Mouse (Mus musculus): Measurements from ENCODE around the gene Fam83f. TPM values are rescaled to one million over a fixed set of nuclear protein-coding genes. Genes with fewer than 3 reads are reported as not detected.

Gene Fam83f
- polyA plus RNA-seq, 1 experiment from 2014 or later = 0.12 TPM

DNA sequence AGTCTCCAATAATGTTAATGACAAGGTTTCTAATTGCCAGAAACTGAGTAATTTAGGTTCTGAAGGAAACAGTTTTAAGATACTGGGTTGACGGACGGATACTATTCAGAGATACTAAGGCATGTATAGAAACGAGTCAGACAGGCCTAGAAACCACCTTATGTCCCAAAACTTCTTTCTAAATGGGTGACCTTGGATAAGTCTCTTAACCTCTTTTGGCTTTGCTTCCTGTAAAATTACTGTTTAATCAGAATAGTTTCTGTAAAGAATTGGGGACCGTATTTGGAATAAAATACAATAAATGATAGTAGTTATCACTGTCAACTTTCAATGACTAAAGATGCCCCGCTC is 38.6 kb downstream of the Fam83f start:
- H3K27me3 ChIP-seq (ENCODE audit: control insufficient read depth, insufficient read depth, low read length) = no peaks in the 10 kb centered on the region
- peak overlapping the region; percentile 96; the same call in 1 of the 2 replicates for H3K27ac ChIP-seq (ENCODE audit: low read depth, low read length)
- 14% methylated on average over 5 of the region's 5 CpGs for WGBS
- no peak overlapping the region; the same call in 1 of the 2 replicates for H3K9ac ChIP-seq (replicated peaks; ENCODE audit: low read depth, low read length)
- H3K9me3 ChIP-seq (ENCODE audit: control insufficient read depth, low read length) = no peaks in the 10 kb centered on the region
- peaks cover 17% of the 10 kb centered on the region for H3K4me1 ChIP-seq (ENCODE audit: control insufficient read depth, insufficient read depth, low read length)
- peak overlapping the region; percentile 95; the same call in 1 of the 2 replicates for H3K4me3 ChIP-seq (ENCODE audit: low read depth, low read length)
- no peaks in the 10 kb centered on the region for H3K36me3 ChIP-seq (ENCODE audit: control insufficient read depth, insufficient read depth, low read length)
- H3K4me2 ChIP-seq (ENCODE audit: low read depth, low read length) = peak overlapping the region; percentile 45
- ATAC-seq (ENCODE audit: low read depth) = no peak

- peak within 1 kb of the TSS; percentile 68 for H3K4me2 ChIP-seq (ENCODE audit: low read depth, low read length)
- peaks cover 17% of the 10 kb centered on the region for H3K4me1 ChIP-seq (ENCODE audit: control insufficient read depth, insufficient read depth, low read length)
- H3K27me3 ChIP-seq (ENCODE audit: control insufficient read depth, insufficient read depth, low read length) = no peaks in the 10 kb centered on the region
- ATAC-seq (ENCODE audit: low read depth) = peak; percentile 96
- H3K9ac ChIP-seq (replicated peaks; ENCODE audit: low read depth, low read length) = peak within 1 kb of the TSS; percentile 79
- H3K4me3 ChIP-seq (ENCODE audit: low read depth, low read length) = peak within 1 kb of the TSS; percentile 95
- H3K9me3 ChIP-seq (ENCODE audit: control insufficient read depth, low read length) = no peaks in the 10 kb centered on the region
- WGBS = under 1% methylated on average over 39 of the region's 39 CpGs
- peak within 1 kb of the TSS; percentile 96 for H3K27ac ChIP-seq (ENCODE audit: low read depth, low read length)
- H3K36me3 ChIP-seq (ENCODE audit: control insufficient read depth, insufficient read depth, low read length) = no peaks in the 10 kb centered on the region
These were observed 39.1 kb downstream of the Fam83f start, which contains the start of gene Tnrc6b for GRCm38 (mm10) chr15:80710608-80711363. Gene Tnrc6b (plus strand): TSS chr15:80711313.

- peak overlapping the region; percentile 95 for H3K4me3 ChIP-seq (ENCODE audit: low read depth, low read length)
- H3K9ac ChIP-seq (replicated peaks; ENCODE audit: low read depth, low read length) = peak overlapping the region; percentile 79
- 1% methylated on average over 73 of the region's 106 CpGs for WGBS
- no peaks in the 10 kb centered on the region for H3K27me3 ChIP-seq (ENCODE audit: control insufficient read depth, insufficient read depth, low read length)
- no peaks in the 10 kb centered on the region for H3K36me3 ChIP-seq (ENCODE audit: control insufficient read depth, insufficient read depth, low read length)
- H3K27ac ChIP-seq (ENCODE audit: low read depth, low read length) = peak overlapping the region; percentile 96
- H3K9me3 ChIP-seq (ENCODE audit: control insufficient read depth, low read length) = no peaks in the 10 kb centered on the region
- ATAC-seq (ENCODE audit: low read depth) = peak; percentile 42
- peak overlapping the region; percentile 68 for H3K4me2 ChIP-seq (ENCODE audit: low read depth, low read length)
- peaks cover 17% of the 10 kb centered on the region for H3K4me1 ChIP-seq (ENCODE audit: control insufficient read depth, insufficient read depth, low read length)
These were observed 39.9 kb downstream of the Fam83f start for GRCm38 (mm10) chr15:80711401-80712151.

GRCm38 (mm10) chr15:80714299-80714698 is 42.7 kb downstream of the Fam83f start:
- H3K27ac ChIP-seq (ENCODE audit: low read depth, low read length) = no peak overlapping the region
- no peak for ATAC-seq (ENCODE audit: low read depth)
- no peak overlapping the region for H3K4me3 ChIP-seq (ENCODE audit: low read depth, low read length)
- H3K4me1 ChIP-seq (ENCODE audit: control insufficient read depth, insufficient read depth, low read length) = peaks cover 14% of the 10 kb centered on the region
- no peaks in the 10 kb centered on the region for H3K9me3 ChIP-seq (ENCODE audit: control insufficient read depth, low read length)
- 79% methylated on average over 4 of the region's 4 CpGs for WGBS
- H3K27me3 ChIP-seq (ENCODE audit: control insufficient read depth, insufficient read depth, low read length) = no peaks in the 10 kb centered on the region
- no peak overlapping the region for H3K4me2 ChIP-seq (ENCODE audit: low read depth, low read length)
- H3K9ac ChIP-seq (replicated peaks; ENCODE audit: low read depth, low read length) = no peak overlapping the region
- no peaks in the 10 kb centered on the region for H3K36me3 ChIP-seq (ENCODE audit: control insufficient read depth, insufficient read depth, low read length)

DNA sequence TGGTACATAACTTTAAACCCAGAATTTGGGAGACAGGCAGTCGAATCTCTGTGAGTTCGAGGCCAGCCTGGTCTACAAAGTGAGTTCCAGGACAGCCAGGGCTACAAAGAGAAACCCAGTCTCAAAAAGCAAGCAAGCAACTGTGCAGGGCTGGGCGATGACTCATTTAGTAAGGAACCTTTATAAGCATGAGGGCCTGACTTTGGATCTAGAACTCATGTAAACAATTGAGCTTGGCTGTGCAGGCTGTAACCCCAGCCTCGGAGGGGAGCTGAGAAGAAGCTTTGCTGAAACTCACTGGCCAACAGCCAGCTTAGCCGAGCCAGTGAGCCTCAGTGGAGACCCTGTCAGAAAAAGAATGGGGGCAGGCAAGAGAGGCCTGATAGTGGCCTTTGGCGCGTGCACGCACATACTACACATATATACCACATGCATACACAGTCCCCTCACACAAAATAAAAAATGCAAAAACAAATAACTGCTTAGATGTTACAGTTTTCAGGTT is 45.0 kb downstream of the Fam83f start:
- no peak overlapping the region for H3K4me2 ChIP-seq (ENCODE audit: low read depth, low read length)
- no peaks in the 10 kb centered on the region for H3K36me3 ChIP-seq (ENCODE audit: control insufficient read depth, insufficient read depth, low read length)
- no peak overlapping the region for H3K27ac ChIP-seq (ENCODE audit: low read depth, low read length)
- no peaks in the 10 kb centered on the region for H3K27me3 ChIP-seq (ENCODE audit: control insufficient read depth, insufficient read depth, low read length)
- H3K9ac ChIP-seq (replicated peaks; ENCODE audit: low read depth, low read length) = no peak overlapping the region
- ATAC-seq (ENCODE audit: low read depth) = no peak
- H3K9me3 ChIP-seq (ENCODE audit: control insufficient read depth, low read length) = no peaks in the 10 kb centered on the region
- no peak overlapping the region for H3K4me3 ChIP-seq (ENCODE audit: low read depth, low read length)
- peaks cover 9% of the 10 kb centered on the region for H3K4me1 ChIP-seq (ENCODE audit: control insufficient read depth, insufficient read depth, low read length)
- 84% methylated on average over 8 of the region's 8 CpGs for WGBS

DNA sequence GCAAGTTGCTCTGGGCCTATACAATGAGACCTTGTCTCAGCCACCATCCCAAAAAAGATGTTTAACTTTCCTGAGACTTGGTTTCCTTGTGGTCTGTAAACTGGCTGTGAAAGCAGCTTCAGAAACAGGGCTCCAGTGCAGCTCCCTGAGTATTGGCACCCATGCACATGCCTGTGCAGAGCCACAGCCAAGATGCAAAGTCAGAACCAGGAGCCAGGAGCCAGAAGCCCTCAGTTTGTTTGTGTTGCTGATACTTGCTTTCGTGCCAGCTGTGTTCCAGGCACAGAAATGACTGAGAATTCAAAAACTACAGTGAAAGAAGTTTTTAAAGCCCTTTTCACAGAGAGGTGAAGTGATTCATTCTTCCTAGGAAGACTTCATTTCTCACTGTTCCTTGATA is 45.8 kb downstream of the Fam83f start:
- no peak overlapping the region for H3K27ac ChIP-seq (ENCODE audit: low read depth, low read length)
- WGBS = 60% methylated on average over 1 of the region's 1 CpGs
- H3K36me3 ChIP-seq (ENCODE audit: control insufficient read depth, insufficient read depth, low read length) = no peaks in the 10 kb centered on the region

GRCm38 (mm10) chr15:80720249-80720648 is 48.6 kb downstream of the Fam83f start:
- WGBS = 88% methylated on average over 5 of the region's 5 CpGs
- ATAC-seq (ENCODE audit: low read depth) = no peak

More for the DNA sequence above, 45.8 kb downstream of the Fam83f start:
- H3K4me1 ChIP-seq (ENCODE audit: control insufficient read depth, insufficient read depth, low read length) = peaks cover 4% of the 10 kb centered on the region
- no peak for ATAC-seq (ENCODE audit: low read depth)
- H3K27me3 ChIP-seq (ENCODE audit: control insufficient read depth, insufficient read depth, low read length) = no peaks in the 10 kb centered on the region
- H3K9me3 ChIP-seq (ENCODE audit: control insufficient read depth, low read length) = no peaks in the 10 kb centered on the region
- H3K4me2 ChIP-seq (ENCODE audit: low read depth, low read length) = no peak overlapping the region
- H3K4me3 ChIP-seq (ENCODE audit: low read depth, low read length) = no peak overlapping the region
- no peak overlapping the region for H3K9ac ChIP-seq (replicated peaks; ENCODE audit: low read depth, low read length)

DNA sequence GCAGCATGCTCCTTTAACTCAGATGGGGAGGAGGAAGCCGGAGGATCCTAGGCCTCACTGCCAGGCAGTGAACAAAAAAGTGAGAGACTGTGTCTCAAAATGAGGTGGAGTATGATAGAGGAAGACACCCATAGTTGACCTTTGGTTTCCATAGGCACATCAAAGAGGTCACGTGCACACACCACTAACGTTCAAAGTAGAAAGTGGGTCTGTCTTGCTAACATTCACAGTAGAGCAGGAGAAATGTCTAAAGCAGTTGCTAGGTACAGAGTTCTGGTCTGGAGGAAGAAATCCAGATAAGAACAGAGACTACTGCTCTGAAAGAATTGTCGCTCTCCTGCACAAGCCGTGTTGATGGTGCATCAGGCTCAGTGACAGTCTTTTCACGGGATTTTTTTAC is 50.2 kb downstream of the Fam83f start:
- Histone ChIP-seq H3K4me2 (ENCODE audit: low read depth, low read length) (no peak overlapping the region), H3K27ac (ENCODE audit: low read depth, low read length) (no peak overlapping the region), H3K36me3 (ENCODE audit: control insufficient read depth, insufficient read depth, low read length) (no peaks in the 10 kb centered on the region), H3K9ac (replicated peaks; ENCODE audit: low read depth, low read length) (no peak overlapping the region), H3K4me3 (ENCODE audit: low read depth, low read length) (no peak overlapping the region), H3K4me1 (ENCODE audit: control insufficient read depth, insufficient read depth, low read length) (no peaks in the 10 kb centered on the region), H3K9me3 (ENCODE audit: control insufficient read depth, low read length) (no peaks in the 10 kb centered on the region), H3K27me3 (ENCODE audit: control insufficient read depth, insufficient read depth, low read length) (no peaks in the 10 kb centered on the region)
- 85% methylated on average over 6 of the region's 6 CpGs for WGBS
- ATAC-seq (ENCODE audit: low read depth) = no peak

More at GRCm38 (mm10) chr15:80720249-80720648, 48.6 kb downstream of the Fam83f start:
- Histone ChIP-seq H3K4me1 (ENCODE audit: control insufficient read depth, insufficient read depth, low read length) (no peaks in the 10 kb centered on the region), H3K4me2 (ENCODE audit: low read depth, low read length) (no peak overlapping the region), H3K9ac (replicated peaks; ENCODE audit: low read depth, low read length) (no peak overlapping the region), H3K27ac (ENCODE audit: low read depth, low read length) (no peak overlapping the region), H3K27me3 (ENCODE audit: control insufficient read depth, insufficient read depth, low read length) (no peaks in the 10 kb centered on the region), H3K4me3 (ENCODE audit: low read depth, low read length) (no peak overlapping the region), H3K9me3 (ENCODE audit: control insufficient read depth, low read length) (no peaks in the 10 kb centered on the region), H3K36me3 (ENCODE audit: control insufficient read depth, insufficient read depth, low read length) (no peaks in the 10 kb centered on the region)

GRCm38 (mm10) chr15:80722366-80722765 is 50.7 kb downstream of the Fam83f start:
- Histone ChIP-seq H3K9ac (replicated peaks; ENCODE audit: low read depth, low read length) (no peak overlapping the region), H3K27ac (ENCODE audit: low read depth, low read length) (no peak overlapping the region), H3K4me2 (ENCODE audit: low read depth, low read length) (no peak overlapping the region), H3K36me3 (ENCODE audit: control insufficient read depth, insufficient read depth, low read length) (no peaks in the 10 kb centered on the region), H3K27me3 (ENCODE audit: control insufficient read depth, insufficient read depth, low read length) (no peaks in the 10 kb centered on the region), H3K9me3 (ENCODE audit: control insufficient read depth, low read length) (no peaks in the 10 kb centered on the region), H3K4me1 (ENCODE audit: control insufficient read depth, insufficient read depth, low read length) (no peaks in the 10 kb centered on the region), H3K4me3 (ENCODE audit: low read depth, low read length) (no peak overlapping the region)
- 53% methylated on average over 3 of the region's 3 CpGs for WGBS
- no peak for ATAC-seq (ENCODE audit: low read depth)
